Mouse (Mus musculus) thymus, adult 2 months (tissue): ENCODE measurements around the gene Fam210b.

Source experiments
- CTCF ChIP-seq: fragments of 200-500 bp; IDR thresholded peaks from 2 replicates; pipeline ENCODE4 v1.5.1; 2012; ENCODE audit warnings: mild to moderate bottlenecking, control low read depth, low read length, moderate library complexity, borderline replicate concordance; ENCODE audit not compliant: control insufficient read depth, poor library complexity, insufficient read depth; ENCODE audit errors: extremely low read depth
- POLR2A ChIP-seq: fragments of 200-500 bp; IDR thresholded peaks from 2 replicates; pipeline ENCODE4 v1.6.1; 2012; ENCODE audit warnings: mild to moderate bottlenecking, low read length, control low read depth, moderate library complexity; ENCODE audit not compliant: control insufficient read depth, poor library complexity, insufficient read depth; ENCODE audit errors: extremely low read depth

DNA sequence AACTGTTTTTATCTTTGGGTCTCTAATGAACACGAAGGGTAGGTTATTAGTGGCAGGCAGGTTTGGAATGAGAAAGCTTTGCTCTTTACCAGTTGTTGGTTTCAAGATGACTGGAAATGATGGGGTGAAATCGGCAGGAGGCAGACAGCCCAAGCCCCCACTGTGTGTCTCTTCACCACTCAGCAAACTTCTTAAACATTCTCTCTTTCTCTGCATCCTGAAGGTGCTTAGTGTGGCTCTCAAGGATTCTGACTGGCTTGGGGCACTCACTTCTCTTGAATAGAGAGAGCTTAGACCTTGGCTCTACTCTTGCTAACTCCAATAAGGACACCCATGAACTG, 48.7 kb downstream of the Fam210b start:
- TF ChIP-seq CTCF (no peak), POLR2A (no peak)
